Mouse (Mus musculus): ENCODE measurements at regions not wholly inside any gene's neighbourhood (a gene's known extent, or its start where the extent isn't known, plus 50 kb on each side); places are given as distances from the start of the nearest gene placed in this dataset.

DNA sequence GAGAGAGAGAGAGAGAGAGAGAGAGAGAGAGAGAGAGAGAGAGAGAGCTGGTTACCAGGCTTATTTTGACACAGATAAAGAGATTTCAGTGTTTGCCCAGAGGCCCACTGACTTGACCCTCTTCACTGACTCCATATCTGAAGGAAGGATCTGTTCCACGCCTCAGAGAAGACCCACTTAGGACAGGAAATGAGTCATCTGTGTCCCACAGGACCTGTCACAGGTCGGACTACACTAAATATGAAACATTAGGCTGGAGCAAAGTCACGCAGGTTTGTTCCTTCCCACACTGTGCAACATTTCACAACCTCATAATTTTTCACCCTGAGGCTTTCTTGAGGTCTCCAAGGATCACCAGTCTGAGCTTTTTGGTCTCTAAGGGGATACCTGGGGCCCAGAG is 96.5 kb upstream of the Lpp start:
- TF ChIP-seq POLR2A (IDR thresholded peaks at IDR 0.05; ENCODE audit: borderline replicate concordance, control insufficient read depth, low read depth, low read length) (no peak), CTCF (IDR thresholded peaks at IDR 0.05; ENCODE audit: control insufficient read depth, insufficient read depth, low read length) (no peak)
